Mouse (Mus musculus): ENCODE measurements around the gene Bex3. TPM values are rescaled to one million over a fixed set of nuclear protein-coding genes. Genes with fewer than 3 reads are reported as not detected.
"Not testable (repeated sequence)": the region's sequence is repeated elsewhere in the genome, so short reads cannot be mapped to it uniquely, and the experiment has no call there.

Bex3 gene
- total RNA-seq (2021), result 128 and 147 TPM in 2 replicates
- long read RNA-seq, transcript Bex3-203 (2 exons, 766 nt), result minor isoform, 5 of 108 reads
- long read RNA-seq, transcript Bex3-201 (3 exons, 930 nt), result major isoform, 52 of 108 reads
- long read RNA-seq, transcript Bex3-202 (3 exons, 826 nt), result minor isoform, 13 of 108 reads
- long read RNA-seq, partial matches to known transcripts, result 1 of 108 reads
- long read RNA-seq, other reads (novel, unspliced or antisense), result 34 of 108 reads

GRCm38 (mm10) chrX:136269743-136270392, at the start of gene Bex3:
Gene Bex3, plus strand, starts transcription at chrX:136270253.
- peak; percentile 55 for DNase-seq

GRCm38 (mm10) chrX:136223714-136224113, 46.3 kb upstream of the Bex3 start:
- no peak for DNase-seq

DNA sequence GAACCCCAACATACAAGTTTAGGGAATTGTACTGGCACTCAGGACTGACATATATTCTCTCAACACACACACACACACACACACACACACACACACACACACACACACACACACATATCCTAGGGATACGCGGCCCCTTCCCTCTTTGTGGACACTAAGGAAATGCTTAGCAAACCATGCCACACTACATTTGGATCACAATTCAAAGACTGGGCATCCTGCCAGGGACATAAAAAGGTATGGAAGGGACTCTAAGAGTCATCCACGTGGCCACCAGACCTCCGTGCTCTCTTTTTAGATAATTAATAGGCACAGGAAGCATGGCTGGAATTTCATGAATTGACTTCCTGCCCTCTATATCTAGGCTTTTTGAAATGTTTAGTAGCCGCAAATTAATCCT, 42.3 kb upstream of the Bex3 start:
- DNase-seq, result no peak

DNA sequence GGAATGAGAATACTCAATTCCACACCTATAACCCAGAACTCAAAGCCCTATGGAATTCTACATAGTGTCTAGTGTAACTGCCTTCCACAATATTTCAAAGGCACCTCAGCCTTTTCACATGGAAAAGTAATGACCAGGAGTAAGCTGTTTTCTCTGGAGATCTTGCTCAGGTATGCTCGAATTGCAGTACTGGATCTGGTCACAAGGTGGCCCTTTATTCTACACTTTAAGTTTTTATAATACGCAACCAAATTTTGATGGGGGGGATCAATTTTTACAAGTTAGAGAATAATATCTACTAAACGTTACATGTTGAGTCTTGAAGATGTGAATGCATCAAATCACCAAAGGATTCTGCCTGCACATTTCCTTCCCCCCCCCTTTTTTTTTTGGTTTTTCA, 31.9 kb upstream of the Bex3 start:
- peak; percentile 22 for DNase-seq

- DNase-seq, result no peak
These were observed 26.9 kb upstream of the Bex3 start for GRCm38 (mm10) chrX:136243181-136243580.

GRCm38 (mm10) chrX:136244574-136245229, 25.4 kb upstream of the Bex3 start, which contains the start of gene Tceal9:
Gene Tceal9, plus strand, starts transcription at chrX:136245079.
- DNase-seq, result peak; percentile 74

- peak; percentile 20 for DNase-seq
These were observed 24.5 kb upstream of the Bex3 start for GRCm38 (mm10) chrX:136245521-136246071.

- peak; percentile 32 for DNase-seq
These were observed 21.2 kb upstream of the Bex3 start for GRCm38 (mm10) chrX:136248811-136249210.

- no peak for DNase-seq
These were observed 20.4 kb upstream of the Bex3 start for GRCm38 (mm10) chrX:136249671-136250070.

- DNase-seq, result peak; percentile 2
These were observed 17.9 kb upstream of the Bex3 start for GRCm38 (mm10) chrX:136252023-136252729.

- no peak for DNase-seq
These were observed 2.3 kb upstream of the Bex3 start for GRCm38 (mm10) chrX:136267720-136268119.

DNA sequence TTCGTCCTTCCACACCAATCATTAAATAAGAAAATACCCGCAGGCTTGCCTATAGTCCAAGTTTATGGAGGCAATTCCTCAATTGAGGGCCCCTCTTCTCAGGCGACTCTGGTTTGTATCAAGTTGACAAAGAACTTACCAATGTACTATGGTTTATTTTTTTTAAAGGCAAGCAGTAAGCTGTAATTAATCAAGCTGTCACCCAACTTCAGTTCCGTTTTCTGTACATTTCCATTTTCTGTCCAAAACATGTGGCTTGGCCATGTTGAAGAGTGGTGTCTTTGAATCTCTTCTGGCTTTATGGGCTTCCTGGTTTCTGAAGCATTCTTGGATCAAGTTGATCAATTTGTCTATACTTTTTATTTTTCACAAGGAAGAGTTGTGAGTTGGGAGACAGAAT, 1.9 kb upstream of the Bex3 start:
- DNase-seq, result no peak

- DNase-seq, result not testable (repeated sequence)
These were observed 499 bp downstream of the Bex3 start for GRCm38 (mm10) chrX:136270393-136271111.

- no peak for DNase-seq
These were observed 4.5 kb downstream of the Bex3 start for GRCm38 (mm10) chrX:136274542-136274941.

- no peak for DNase-seq
These were observed 5.3 kb downstream of the Bex3 start for GRCm38 (mm10) chrX:136275386-136275785.

DNA sequence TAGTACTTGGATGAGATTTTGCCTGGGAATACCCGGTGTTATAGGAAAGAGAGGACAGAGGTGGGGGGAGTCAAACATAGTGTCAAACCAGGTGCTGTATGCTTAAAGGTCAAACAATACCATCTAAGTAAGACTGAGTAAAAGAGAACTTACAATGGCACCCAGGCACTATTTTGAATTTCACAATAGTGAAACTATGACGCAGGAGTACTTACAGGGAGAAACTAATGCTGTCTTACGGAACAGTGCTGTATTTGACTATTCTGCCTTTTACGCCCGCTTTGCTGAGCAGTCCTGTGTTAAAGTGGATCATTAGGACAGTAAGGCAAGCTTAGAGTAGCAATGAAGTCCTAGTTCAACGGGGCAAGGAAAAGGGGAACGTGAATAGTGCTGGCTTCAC, 7.5 kb downstream of the Bex3 start:
- no peak for DNase-seq

- no peak for DNase-seq
These were observed 8.3 kb downstream of the Bex3 start for GRCm38 (mm10) chrX:136278401-136278800.

DNA sequence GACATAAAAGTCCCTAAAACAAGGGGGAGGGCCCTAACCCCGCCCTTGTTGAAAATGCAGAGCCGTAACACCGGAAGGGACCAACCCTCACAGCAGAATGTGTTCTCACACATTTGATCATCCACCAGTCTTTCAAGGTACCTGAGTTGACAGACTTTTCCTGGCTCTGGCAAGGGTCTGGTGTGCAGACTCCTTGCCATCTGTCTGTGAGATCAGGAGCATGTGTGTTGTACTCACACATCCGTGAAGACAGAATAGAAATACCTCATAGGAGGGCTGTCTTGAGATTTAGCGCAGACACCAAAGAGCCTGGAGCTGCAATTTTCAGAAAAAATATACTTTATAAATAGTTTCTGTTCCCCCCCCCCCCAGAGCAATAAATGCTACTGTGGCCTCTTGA, 9.4 kb downstream of the Bex3 start:
- no peak for DNase-seq

GRCm38 (mm10) chrX:136290817-136291281, 20.8 kb downstream of the Bex3 start:
- DNase-seq, result no peak

GRCm38 (mm10) chrX:136304295-136304694, 34.2 kb downstream of the Bex3 start:
- DNase-seq, result peak; percentile 20

DNA sequence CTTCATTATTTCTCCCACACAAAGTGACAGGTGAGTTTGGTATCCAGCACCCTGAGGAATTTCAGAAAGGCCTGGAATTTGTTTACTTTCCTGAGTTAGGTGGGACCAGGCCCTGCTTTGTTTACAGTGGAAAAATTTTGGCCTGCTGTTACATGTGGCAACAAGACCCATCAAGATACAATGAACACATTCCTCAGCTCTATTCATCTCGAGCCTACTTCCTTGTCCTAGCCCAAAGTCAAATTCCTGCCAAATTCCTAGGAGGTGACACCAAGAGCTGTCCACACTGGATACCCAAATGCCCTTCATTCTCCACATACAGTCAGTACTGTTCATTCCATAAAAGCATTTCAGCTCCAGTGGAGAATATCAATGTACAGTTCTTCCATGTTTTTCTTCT, 36.1 kb downstream of the Bex3 start:
- no peak for DNase-seq

GRCm38 (mm10) chrX:136313303-136313702, 43.2 kb downstream of the Bex3 start:
- DNase-seq, result no peak

All from adrenal gland, postnatal 25 days (tissue).